Mouse (Mus musculus) left cerebral cortex, postnatal 4 days (tissue): ENCODE data around the gene Myo6. TPM values are rescaled to one million over a fixed set of nuclear protein-coding genes. Genes with fewer than 3 reads are reported as not detected.

Source experiments
- DNase-seq: peaks from one replicate; pipeline ENCODE4 v3.0.0-alpha.2; 2022
- intact Hi-C: fragments of 180-260 bp; cut with DNase I; formaldehyde crosslinking; loops from one replicate; pipeline ENCODE4 v1.15.1; 2025
- total RNA-seq, 2 experiments: library from RNA; stranded (reverse); gene quantifications; 2 replicates each; pipeline ENCODE4 v1.2.3; 2021

The Myo6 gene
- total RNA-seq, result 10 to 100 TPM; 41.7 to 41.8 TPM

- intact Hi-C loops, result no loop called here
- peak; percentile 97 for DNase-seq
Measured at GRCm38 (mm10) chr9:80164611-80165474, at the start of gene Myo6. TSS of gene Myo6 (plus strand) at chr9:80165031.

DNA sequence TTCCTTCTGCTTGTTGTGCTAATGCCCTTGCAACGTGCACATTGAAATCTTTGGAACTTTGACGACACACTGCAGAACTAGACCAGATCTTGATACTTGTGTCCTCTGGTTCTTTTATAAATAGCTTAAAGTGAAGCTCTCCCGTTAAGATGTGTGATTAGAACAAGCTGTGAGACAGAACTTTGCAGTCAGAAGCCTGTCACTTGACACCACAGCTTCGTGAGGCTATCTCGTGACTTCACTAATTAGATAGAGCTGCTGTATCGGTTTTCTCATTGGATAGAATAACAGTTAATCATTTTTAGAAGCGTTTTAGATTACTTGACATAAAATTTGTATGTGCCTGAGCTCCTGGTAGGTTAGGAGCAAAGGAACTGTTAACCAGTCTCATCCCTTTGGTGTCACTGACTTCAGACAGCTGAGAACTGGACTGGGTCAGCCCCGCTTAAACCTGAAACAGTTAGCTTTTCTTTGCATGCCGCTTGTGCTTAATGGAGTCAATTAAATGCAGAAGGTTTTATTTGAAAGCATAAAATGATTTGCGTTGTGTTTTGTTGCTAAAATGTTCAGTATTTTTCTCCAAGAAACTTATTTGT lies 18.7 kb upstream of the Myo6 start:
- DNase-seq, result no peak
- intact Hi-C loops, result no loop called here

DNA sequence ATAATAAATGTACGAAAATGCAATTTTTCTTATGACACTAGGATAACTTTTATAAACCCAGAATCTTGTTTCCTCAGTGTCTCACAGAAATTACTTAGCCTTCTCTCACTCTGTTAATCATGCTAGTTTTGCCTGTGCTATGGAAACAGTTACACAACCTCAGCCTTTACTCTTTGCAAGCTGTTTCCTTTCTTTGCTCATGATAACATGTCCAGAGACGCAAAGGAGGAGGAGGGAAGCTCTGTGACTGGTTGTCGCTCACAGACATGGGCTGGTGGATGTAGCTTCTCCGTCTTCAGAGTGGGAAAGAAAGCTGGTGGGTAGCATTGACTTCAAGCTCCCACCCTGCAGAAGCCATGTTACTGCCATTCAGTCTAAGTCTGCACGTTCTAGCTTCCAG lies 15.2 kb upstream of the Myo6 start:
- intact Hi-C loops, result no loop called here

DNA sequence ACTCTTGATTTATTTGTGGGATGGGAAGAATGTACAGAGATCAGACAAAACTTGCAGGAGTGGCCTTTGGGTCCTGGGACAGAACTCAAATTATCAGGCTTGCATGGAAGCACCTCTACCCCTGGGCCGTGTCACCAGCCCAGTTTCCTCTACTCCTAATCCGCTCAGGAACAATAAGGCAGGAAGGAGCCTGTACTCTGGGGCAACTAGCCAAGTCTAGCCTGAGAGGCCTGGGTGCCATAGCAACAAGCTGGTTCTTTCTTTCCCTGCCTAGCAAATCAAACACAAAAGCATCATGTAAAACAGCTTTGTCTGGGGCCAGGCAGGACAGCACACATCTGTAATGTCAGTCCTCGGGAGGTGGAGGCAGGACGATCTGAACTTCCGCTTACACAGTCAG lies 9.6 kb upstream of the Myo6 start:
- DNase-seq, result peak; percentile 33
- intact Hi-C loops, result no loop called here

More for the DNA sequence above, 15.2 kb upstream of the Myo6 start:
- no peak for DNase-seq

DNA sequence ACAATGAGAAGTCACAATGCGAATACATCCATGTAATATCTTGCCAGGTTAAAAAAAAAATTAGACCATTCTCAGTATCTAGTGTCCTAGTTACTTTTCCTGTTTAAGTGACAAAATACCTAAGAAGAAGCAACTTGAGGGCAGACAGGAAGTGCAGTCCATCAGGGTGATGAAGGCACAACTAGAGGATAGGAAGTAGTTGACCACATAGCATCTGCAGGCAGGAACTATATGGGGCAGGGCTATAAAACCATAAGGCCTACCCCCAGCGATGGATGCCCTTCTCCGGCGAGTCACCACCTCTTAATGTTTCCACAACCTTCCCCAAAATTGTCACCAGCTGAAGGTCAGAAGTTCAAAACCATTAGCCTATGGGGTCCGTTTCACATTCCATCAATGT lies 8.1 kb upstream of the Myo6 start:
- DNase-seq, result no peak
- intact Hi-C loops, result no loop called here

- DNase-seq, result no peak
- intact Hi-C loops, result no loop called here
Measured at GRCm38 (mm10) chr9:80157840-80158465, 6.9 kb upstream of the Myo6 start.

GRCm38 (mm10) chr9:80158937-80159336 lies 5.9 kb upstream of the Myo6 start:
- intact Hi-C loops, result no loop called here
- DNase-seq, result no peak

DNA sequence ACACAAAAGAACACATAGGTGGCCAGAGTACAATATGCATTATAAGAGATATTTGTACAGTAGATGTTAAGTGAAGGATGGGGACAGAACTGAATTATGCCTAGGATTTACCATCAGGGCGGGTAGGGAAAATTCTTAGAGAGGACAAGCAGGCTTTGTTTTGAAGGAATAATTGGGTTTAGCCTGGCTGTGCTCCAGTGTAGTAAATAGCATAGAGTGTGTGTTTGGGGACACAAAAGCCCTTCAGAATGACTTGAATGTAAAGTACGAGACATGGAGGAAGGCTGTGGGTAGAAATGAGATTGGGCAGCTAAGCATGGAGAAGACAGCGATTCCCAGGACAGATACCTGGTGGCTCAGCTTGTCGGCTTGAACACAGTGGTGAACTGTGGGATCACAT lies 3.4 kb upstream of the Myo6 start:
- intact Hi-C loops, result no loop called here
- no peak for DNase-seq

- intact Hi-C loops, result no loop called here
- no peak for DNase-seq
Measured at GRCm38 (mm10) chr9:80163126-80163723, 1.6 kb upstream of the Myo6 start.

- intact Hi-C loops, result no loop called here
- peak; percentile 3 for DNase-seq
Measured at GRCm38 (mm10) chr9:80164191-80164590, 640 bp upstream of the Myo6 start.

- intact Hi-C loops, result no loop called here
- no peak for DNase-seq
Measured at GRCm38 (mm10) chr9:80165690-80166089, 859 bp downstream of the Myo6 start.

- intact Hi-C loops, result no loop called here
- DNase-seq, result no peak
Measured at GRCm38 (mm10) chr9:80166425-80166824, 1.6 kb downstream of the Myo6 start.

- no peak for DNase-seq
- intact Hi-C loops, result no loop called here
Measured at GRCm38 (mm10) chr9:80167089-80167488, 2.3 kb downstream of the Myo6 start.

GRCm38 (mm10) chr9:80169551-80169950 lies 4.7 kb downstream of the Myo6 start:
- DNase-seq, result no peak
- intact Hi-C loops, result no loop called here

DNA sequence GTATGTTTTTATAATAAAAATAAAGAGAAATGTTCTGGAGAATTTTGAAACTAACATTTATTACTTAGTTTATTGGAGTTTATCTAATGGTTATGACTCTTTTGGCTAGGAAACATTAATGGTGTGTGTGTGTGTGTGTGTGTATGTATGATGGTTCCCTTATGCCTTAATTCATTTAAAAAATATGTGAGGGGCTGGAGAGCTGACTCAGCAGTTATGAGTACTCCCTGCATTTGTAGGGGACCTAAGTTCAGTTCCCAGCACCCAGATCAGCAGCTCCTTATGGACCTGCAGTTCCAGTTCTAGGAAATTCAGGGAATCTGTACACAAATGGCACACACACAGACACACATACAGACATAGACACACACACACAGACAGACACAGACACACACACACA lies 6.4 kb downstream of the Myo6 start:
- intact Hi-C loops, result no loop called here
- DNase-seq, result no peak

- DNase-seq, result no peak
- intact Hi-C loops, result no loop called here
Measured at GRCm38 (mm10) chr9:80172396-80173222, 7.8 kb downstream of the Myo6 start.

DNA sequence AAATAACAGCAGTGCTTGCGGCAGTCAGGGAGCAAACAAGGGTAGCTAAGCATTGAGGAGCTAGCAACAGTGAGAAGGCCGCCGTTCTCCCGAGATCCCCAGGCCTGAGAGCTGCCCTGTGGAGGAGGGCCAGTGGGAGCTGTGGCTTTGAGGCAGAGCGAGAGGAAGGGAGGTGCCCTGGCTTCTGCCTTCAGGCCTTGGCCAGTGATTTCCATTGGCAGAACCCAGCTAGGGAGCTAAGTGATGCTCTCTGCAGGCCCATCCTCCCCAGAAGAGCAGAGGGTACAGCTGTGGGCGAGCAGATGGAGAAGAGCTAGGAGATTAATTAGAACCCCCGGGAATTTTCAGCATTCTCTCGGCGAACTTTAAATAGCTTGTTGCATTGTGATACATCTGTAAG lies 8.8 kb downstream of the Myo6 start:
- DNase-seq, result peak; percentile 46
- intact Hi-C loops, result no loop called here

GRCm38 (mm10) chr9:80176696-80177478 lies 12.1 kb downstream of the Myo6 start:
- no peak for DNase-seq
- intact Hi-C loops, result no loop called here

DNA sequence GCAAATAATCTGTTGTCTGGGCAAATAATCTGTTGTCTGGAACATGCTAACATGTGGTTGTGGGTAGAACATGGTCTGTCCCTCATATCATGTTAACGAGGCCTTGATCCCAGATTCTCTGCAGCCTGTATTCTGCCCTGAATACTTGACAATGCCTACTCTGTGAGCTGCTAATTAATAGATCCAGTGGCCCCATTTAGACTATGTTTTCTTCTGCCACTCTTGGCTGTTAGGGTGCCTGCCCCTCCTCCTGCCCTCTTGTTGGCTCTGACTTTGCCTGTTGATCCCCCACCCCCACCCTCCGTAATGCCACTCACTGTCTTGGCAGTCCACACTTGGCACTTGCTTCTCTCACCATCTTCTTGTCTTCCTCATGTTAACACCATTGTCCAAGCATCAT lies 13.8 kb downstream of the Myo6 start:
- peak; percentile 23 for DNase-seq
- intact Hi-C loops, result no loop called here

DNA sequence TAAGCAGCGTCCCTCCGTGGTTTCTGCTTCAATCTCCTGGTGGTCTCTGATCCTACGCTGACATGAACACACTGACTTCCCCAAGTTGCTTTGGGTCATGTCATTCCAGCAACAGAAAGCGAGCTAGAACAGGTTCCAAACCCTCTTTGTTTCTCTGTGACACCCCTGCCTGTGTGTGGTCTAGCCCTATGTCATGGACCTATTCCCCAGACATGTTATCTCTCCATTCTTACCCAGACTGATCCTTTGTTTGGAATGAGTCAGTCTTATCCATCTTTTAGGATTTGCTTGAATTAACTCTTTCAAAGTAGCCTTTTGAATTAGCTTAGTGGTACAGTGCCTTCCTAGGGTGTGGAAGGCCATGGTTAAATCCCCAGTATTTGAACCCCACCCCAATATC lies 14.9 kb downstream of the Myo6 start:
- DNase-seq, result no peak
- intact Hi-C loops, result no loop called here
